Mouse (Mus musculus): ENCODE results near the gene Olfr1321. TPM values are rescaled to one million over a fixed set of nuclear protein-coding genes. Genes with fewer than 3 reads are reported as not detected.

Gene Olfr1321
- polyA plus RNA-seq (2012; rRNA removed), result not detected in 2 replicates

DNA sequence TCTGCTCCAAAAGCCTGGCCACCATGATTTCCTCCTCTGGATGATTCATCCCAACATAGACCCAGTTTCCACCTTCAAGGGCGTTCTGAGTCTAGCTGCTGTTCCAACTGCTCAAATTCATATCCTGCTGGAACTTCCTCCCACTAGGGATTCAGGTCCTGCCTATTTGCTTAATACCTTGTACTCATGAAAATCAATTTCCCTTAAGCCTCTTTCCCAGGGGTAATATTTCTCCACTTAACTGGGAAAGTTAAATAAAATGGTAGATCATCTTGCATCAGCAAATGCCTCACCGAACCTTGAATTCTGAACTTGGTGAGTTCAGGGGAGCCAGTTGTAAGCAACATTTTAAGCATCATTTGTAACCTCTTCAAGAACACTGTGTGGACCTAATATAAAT, at the start of gene Olfr1321:
TSS of gene Olfr1321 (minus strand) at position 101 of the 400 bp plus-strand sequence.
- no peak for DNase-seq (ENCODE audit: low read depth)
- TF ChIP-seq POLR2A (IDR thresholded peaks at IDR 0.05; ENCODE audit: borderline replicate concordance, extremely low read depth, insufficient read depth, insufficient read length, poor library complexity, severe bottlenecking) (no peak), CTCF (IDR thresholded peaks at IDR 0.05; ENCODE audit: borderline replicate concordance, extremely low read depth, insufficient read depth, insufficient read length) (no peak)

GRCm38 (mm10) chrX:49770828-49771227, 36.0 kb upstream of the Olfr1321 start:
- no peak for DNase-seq (ENCODE audit: low read depth)
- TF ChIP-seq POLR2A (IDR thresholded peaks at IDR 0.05; ENCODE audit: borderline replicate concordance, extremely low read depth, insufficient read depth, insufficient read length, poor library complexity, severe bottlenecking) (no peak), CTCF (IDR thresholded peaks at IDR 0.05; ENCODE audit: borderline replicate concordance, extremely low read depth, insufficient read depth, insufficient read length) (no peak)

DNA sequence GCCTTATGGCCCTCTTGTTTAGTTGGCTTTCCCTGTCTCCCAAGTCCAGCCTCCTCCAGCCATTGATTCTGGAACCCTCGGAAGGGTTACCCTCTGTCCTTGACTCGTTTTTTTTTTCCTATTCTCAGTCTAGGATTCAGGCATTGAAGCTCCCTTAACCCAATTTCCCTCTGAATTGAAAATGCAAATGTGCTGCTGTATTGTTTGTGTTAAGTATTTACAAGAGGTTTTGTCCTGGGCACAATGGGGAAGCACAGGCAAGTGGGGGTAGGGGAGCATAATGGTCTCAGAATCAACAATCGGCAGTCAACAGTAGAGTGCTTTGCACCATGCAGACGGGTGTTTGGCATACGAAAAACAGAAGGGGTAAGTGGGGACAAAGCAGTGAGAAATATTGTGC, 10.3 kb upstream of the Olfr1321 start:
- TF ChIP-seq POLR2A (IDR thresholded peaks at IDR 0.05; ENCODE audit: borderline replicate concordance, extremely low read depth, insufficient read depth, insufficient read length, poor library complexity, severe bottlenecking) (no peak), CTCF (IDR thresholded peaks at IDR 0.05; ENCODE audit: borderline replicate concordance, extremely low read depth, insufficient read depth, insufficient read length) (no peak)
- DNase-seq (ENCODE audit: low read depth), result peak; percentile 41

Other genes with a start within 250 kb of the Olfr1321 start
- not detected in 2 replicates for gene Olfr1320, start 62.7 kb downstream of the Olfr1321 start, polyA plus RNA-seq (2012; rRNA removed)
- gene Igsf1, start 62.7 kb upstream of the Olfr1321 start, polyA plus RNA-seq (2012; rRNA removed), result 5.3 and 6.8 TPM in 2 replicates
- not detected in 2 replicates for gene Olfr1322, start 156.4 kb upstream of the Olfr1321 start, polyA plus RNA-seq (2012; rRNA removed)

All from brain, embryonic 14.5 days (tissue).